Mouse (Mus musculus) liver, embryonic 16.5 days (tissue): ENCODE results near the gene Rd3l. TPM values are rescaled to one million over a fixed set of nuclear protein-coding genes. Genes with fewer than 3 reads are reported as not detected.

Experiments used
- ATAC-seq: fragments of 200-750 bp; cut with Nextera tagmentation; 2 replicates; pipeline ENCODE4 v1.8.0; 2017; ENCODE audit warnings: low read depth, mild to moderate bottlenecking, moderate number of reproducible peaks, moderate library complexity
- H3K27ac ChIP-seq: fragments of 300-500 bp; sonication (generic); 2 replicates; pipeline ENCODE4 v1.5.1; 2014; ENCODE audit warnings: mild to moderate bottlenecking, low read length
- H3K27me3 ChIP-seq: fragments of 300-500 bp; sonication (generic); 2 replicates; pipeline ENCODE4 v1.6.1; 2014; ENCODE audit warnings: low read depth, low read length, mixed read lengths; ENCODE audit not compliant: control insufficient read depth, insufficient read depth
- H3K36me3 ChIP-seq: fragments of 300-500 bp; sonication (generic); 2 replicates; pipeline ENCODE4 v1.6.1; 2014; ENCODE audit warnings: mild to moderate bottlenecking; ENCODE audit not compliant: control insufficient read depth, insufficient read depth
- H3K4me1 ChIP-seq: fragments of 300-500 bp; sonication (generic); 2 replicates; pipeline ENCODE4 v1.6.1; 2014; ENCODE audit warnings: low read depth, low read length, mixed read lengths; ENCODE audit not compliant: control insufficient read depth
- H3K4me2 ChIP-seq: fragments of 300-500 bp; sonication (generic); 2 replicates; pipeline ENCODE4 v1.6.1; 2014; ENCODE audit warnings: low read depth, low read length, mixed read lengths
- H3K4me3 ChIP-seq: fragments of 300-500 bp; sonication (generic); 2 replicates; pipeline ENCODE4 v1.5.1; 2014; ENCODE audit warnings: low read depth, mild to moderate bottlenecking, low read length
- H3K9ac ChIP-seq: fragments of 300-500 bp; sonication (generic); 2 replicates; pipeline ENCODE4 v1.6.1; 2014; ENCODE audit warnings: low read depth, low read length
- H3K9me3 ChIP-seq: fragments of 300-500 bp; sonication (generic); replicated peaks from 2 replicates; pipeline ENCODE4 v1.6.1; 2016; ENCODE audit warnings: low read length; ENCODE audit not compliant: control insufficient read depth
- WGBS: fragments of 180-500 bp; shearing (Covaris S2); extraction: QIAGEN DNeasy Blood & Tissue Kit; methylation state at CpG from one replicate; pipeline ENCODE4 v1.1.7; 2014; ENCODE audit not compliant: insufficient replicate concordance; 5-methylcytosine and 5-hydroxymethylcytosine counted together
- polyA plus RNA-seq: library from polyadenylated mRNA; unstranded; fragments of >200 nt; fragmentation: Nextera tagmentation; extraction: Ambion mirVana; gene quantifications from 2 replicates; pipeline ENCODE4 v1.2.1, GENCODE M21; 2015

The Rd3l gene
- polyA plus RNA-seq, 1 experiment from 2014 or later: 0.09 TPM

DNA sequence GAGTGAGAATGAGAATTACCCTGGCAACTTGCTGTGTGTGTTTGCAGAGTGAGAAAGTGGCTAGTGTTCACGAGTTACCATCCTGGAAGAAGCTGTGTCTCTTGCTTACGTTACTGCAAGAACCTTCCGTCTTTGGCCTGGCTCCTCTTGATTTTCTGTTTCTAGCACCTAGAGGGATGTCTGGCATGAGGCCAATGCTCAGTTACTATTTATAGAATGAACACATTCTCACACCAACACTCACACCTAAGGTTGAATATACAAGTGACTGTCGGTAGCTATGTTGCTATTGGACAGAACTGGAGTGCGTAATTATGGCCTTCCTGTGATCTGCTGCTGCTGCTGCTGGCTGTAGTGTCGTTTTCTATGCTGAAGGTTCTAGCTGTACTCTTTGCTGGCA lies 4.0 kb downstream of the Rd3l start:
- WGBS: 68% methylated on average over 6 of the region's 6 CpGs
- no peak overlapping the region for H3K4me3 ChIP-seq
- H3K27ac ChIP-seq: no peak overlapping the region
- H3K4me2 ChIP-seq: no peak overlapping the region
- no peaks in the 10 kb centered on the region for H3K27me3 ChIP-seq
- no peaks in the 10 kb centered on the region; the same call in 1 of the 2 replicates for H3K4me1 ChIP-seq
- H3K36me3 ChIP-seq: no peaks in the 10 kb centered on the region
- no peak for ATAC-seq
- no peaks in the 10 kb centered on the region for H3K9me3 ChIP-seq
- H3K9ac ChIP-seq: no peak overlapping the region

GRCm38 (mm10) chr12:111974578-111974977 lies 6.5 kb downstream of the Rd3l start:
- ATAC-seq: no peak
- Histone ChIP-seq H3K36me3 (no peaks in the 10 kb centered on the region), H3K9ac (no peak overlapping the region), H3K27ac (no peak overlapping the region), H3K4me2 (no peak overlapping the region), H3K4me1 (no peaks in the 10 kb centered on the region; the same call in 1 of the 2 replicates), H3K9me3 (no peaks in the 10 kb centered on the region), H3K27me3 (no peaks in the 10 kb centered on the region), H3K4me3 (no peak overlapping the region)
- 48% methylated on average over 6 of the region's 6 CpGs for WGBS

GRCm38 (mm10) chr12:111972504-111972903 lies 8.6 kb downstream of the Rd3l start:
- no peaks in the 10 kb centered on the region for H3K9me3 ChIP-seq
- ATAC-seq: no peak
- no peak overlapping the region for H3K4me2 ChIP-seq
- no peak overlapping the region for H3K4me3 ChIP-seq
- H3K9ac ChIP-seq: no peak overlapping the region
- WGBS: 78% methylated on average over 10 of the region's 10 CpGs
- H3K27ac ChIP-seq: no peak overlapping the region
- no peaks in the 10 kb centered on the region for H3K36me3 ChIP-seq
- H3K27me3 ChIP-seq: no peaks in the 10 kb centered on the region
- no peaks in the 10 kb centered on the region for H3K4me1 ChIP-seq

DNA sequence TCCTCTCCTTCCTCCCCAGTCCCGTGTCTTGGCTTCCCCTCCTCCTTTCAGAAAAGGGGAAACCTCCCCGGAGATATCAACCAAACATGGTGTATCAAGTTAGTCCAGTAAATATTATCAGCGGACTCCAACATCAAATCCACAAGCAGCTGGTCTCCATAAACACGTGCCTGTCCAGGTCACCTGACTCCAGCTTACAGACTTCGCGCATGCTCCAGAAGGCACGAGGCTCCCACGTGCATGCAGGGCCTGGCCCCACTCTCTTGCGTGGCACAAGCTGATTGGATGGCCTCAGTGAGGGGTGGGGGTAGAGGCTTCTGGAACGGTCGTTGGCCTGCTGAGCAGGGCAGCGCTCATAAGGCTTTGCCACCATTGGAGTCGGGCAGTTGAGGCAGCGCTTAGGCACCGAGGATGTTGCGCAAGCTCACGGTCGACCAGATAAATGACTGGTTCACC lies 9.9 kb downstream of the Rd3l start, which contains the start of gene Tdrd9:
Tdrd9 (plus strand) TSS at position 329 of the 456 bp plus-strand sequence.
- Histone ChIP-seq H3K4me1 (peaks cover 3% of the 10 kb centered on the region), H3K4me2 (no peak within 1 kb of the TSS), H3K4me3 (no peak within 1 kb of the TSS), H3K36me3 (no peaks in the 10 kb centered on the region), H3K27ac (no peak within 1 kb of the TSS), H3K9me3 (no peaks in the 10 kb centered on the region), H3K9ac (no peak within 1 kb of the TSS), H3K27me3 (no peaks in the 10 kb centered on the region)
- 71% methylated on average over 18 of the region's 18 CpGs for WGBS
- no peak for ATAC-seq

- Histone ChIP-seq H3K9me3 (no peaks in the 10 kb centered on the region), H3K4me3 (no peak overlapping the region), H3K27ac (no peak overlapping the region), H3K27me3 (no peaks in the 10 kb centered on the region), H3K9ac (no peak overlapping the region), H3K4me1 (peaks cover 12% of the 10 kb centered on the region), H3K4me2 (no peak overlapping the region), H3K36me3 (no peaks in the 10 kb centered on the region)
- no peak for ATAC-seq
- 40% methylated on average over 4 of the region's 4 CpGs for WGBS
Observed at GRCm38 (mm10) chr12:111970085-111970484, 11.0 kb downstream of the Rd3l start.

DNA sequence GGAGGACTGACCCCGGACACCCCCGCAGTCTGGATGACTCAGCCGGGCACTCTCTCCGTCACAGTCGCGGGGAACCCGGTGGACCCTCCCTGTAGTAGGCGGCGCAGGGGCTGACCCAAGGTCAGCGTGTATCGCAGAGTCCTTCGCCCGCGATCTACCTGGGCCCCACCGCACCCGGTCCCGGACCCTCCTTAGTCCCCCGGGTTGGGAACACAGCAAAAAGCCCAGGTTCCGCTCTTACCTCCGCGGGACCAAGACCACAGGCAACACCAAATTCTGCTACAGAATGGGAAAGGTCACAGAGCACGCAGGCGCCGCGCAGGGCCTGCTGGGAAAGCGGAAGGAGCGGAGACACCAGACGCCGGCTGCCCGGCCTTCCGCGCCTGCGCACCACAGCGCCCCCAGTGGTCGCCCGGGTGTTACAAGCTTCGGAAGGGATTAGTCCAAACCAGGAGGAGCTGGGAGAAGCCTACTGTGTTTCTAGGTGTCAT lies 14.4 kb downstream of the Rd3l start, which contains the start of gene Atp5mpl:
Atp5mpl (minus strand) TSS at position 295 of the 491 bp plus-strand sequence.
- under 1% methylated on average over 37 of the region's 37 CpGs for WGBS
- Histone ChIP-seq H3K9ac (peak within 1 kb of the TSS; percentile 92), H3K27me3 (no peaks in the 10 kb centered on the region), H3K9me3 (no peaks in the 10 kb centered on the region), H3K4me1 (peaks cover 12% of the 10 kb centered on the region), H3K4me2 (peak within 1 kb of the TSS; percentile 84), H3K4me3 (peak within 1 kb of the TSS; percentile 88), H3K36me3 (no peaks in the 10 kb centered on the region; the same call in 1 of the 2 replicates), H3K27ac (peak within 1 kb of the TSS; percentile 76)
- peak; percentile 90 for ATAC-seq

GRCm38 (mm10) chr12:111963339-111963738 lies 17.8 kb downstream of the Rd3l start:
- Histone ChIP-seq H3K4me1 (peaks cover 12% of the 10 kb centered on the region), H3K36me3 (peaks cover 19% of the 10 kb centered on the region), H3K9me3 (no peaks in the 10 kb centered on the region), H3K4me3 (no peak overlapping the region), H3K9ac (no peak overlapping the region), H3K27me3 (no peaks in the 10 kb centered on the region), H3K27ac (no peak overlapping the region), H3K4me2 (no peak overlapping the region)
- WGBS: 79% methylated on average over 5 of the region's 5 CpGs
- ATAC-seq: no peak

- Histone ChIP-seq H3K27me3 (no peaks in the 10 kb centered on the region), H3K36me3 (peaks cover 19% of the 10 kb centered on the region), H3K9me3 (no peaks in the 10 kb centered on the region), H3K4me3 (no peak overlapping the region), H3K4me1 (no peaks in the 10 kb centered on the region; the same call in 1 of the 2 replicates), H3K9ac (no peak overlapping the region), H3K4me2 (no peak overlapping the region), H3K27ac (no peak overlapping the region)
- ATAC-seq: peak; percentile 35
- WGBS: 25% methylated on average over 9 of the region's 9 CpGs
Observed at GRCm38 (mm10) chr12:111958101-111958865, 22.8 kb downstream of the Rd3l start.

- WGBS: 64% methylated on average over 5 of the region's 5 CpGs
- Histone ChIP-seq H3K36me3 (peaks cover 17% of the 10 kb centered on the region), H3K4me1 (peaks cover 2% of the 10 kb centered on the region; the same call in 1 of the 2 replicates), H3K4me3 (no peak overlapping the region), H3K27me3 (no peaks in the 10 kb centered on the region), H3K4me2 (no peak overlapping the region), H3K9ac (no peak overlapping the region), H3K27ac (no peak overlapping the region), H3K9me3 (no peaks in the 10 kb centered on the region)
- ATAC-seq: peak; percentile 26; the same call in 1 of the 2 replicates
Observed at GRCm38 (mm10) chr12:111956173-111956572, 24.9 kb downstream of the Rd3l start.
